Mouse (Mus musculus) liver, adult 2 months (tissue): Measurements from ENCODE around the gene Usp50.

ENCODE experiments used
- CTCF ChIP-seq: fragments of 200-500 bp; IDR thresholded peaks from 2 replicates; pipeline ENCODE4 v1.5.1; 2011; ENCODE audit warnings: low read depth, low read length, control low read depth
- POLR2A ChIP-seq: fragments of 200-500 bp; IDR thresholded peaks from 2 replicates; pipeline ENCODE4 v1.6.1; 2011; ENCODE audit warnings: low read length, control low read depth; ENCODE audit not compliant: insufficient read depth; ENCODE audit errors: extremely low read depth

- TF ChIP-seq CTCF = no peak
- no peak for TF ChIP-seq POLR2A
Observed at GRCm38 (mm10) chr2:126712526-126712925, 70.7 kb downstream of the Usp50 start.
